Mouse (Mus musculus) lung, postnatal 0 days (tissue): Measurements from ENCODE around the gene Acsf3.

Source experiments
- CTCF ChIP-seq: IDR thresholded peaks from 2 replicates; pipeline ENCODE4 v1.5.1; 2016; ENCODE audit warnings: antibody characterized with exemption, mild to moderate bottlenecking
- EP300 ChIP-seq: IDR thresholded peaks from 2 replicates; pipeline ENCODE4 v1.6.1; 2016; ENCODE audit warnings: antibody characterized with exemption, mild to moderate bottlenecking, control low read depth

- TF ChIP-seq EP300 (no peak), CTCF (no peak)
Measured at GRCm38 (mm10) chr8:122811870-122812494, 36.7 kb downstream of the Acsf3 start.
